Mouse (Mus musculus) B cell, adult (primary cell): ENCODE data around the gene Emb. TPM values are rescaled to one million over a fixed set of nuclear protein-coding genes. Genes with fewer than 3 reads are reported as not detected.

Experiments used
- total RNA-seq: library from RNA; stranded (reverse); gene quantifications from 4 replicates; pipeline ENCODE4 v1.2.4, GENCODE M21; 2023; ENCODE audit not compliant: inconsistent age

The Emb gene
- 12.6 to 17.4 TPM (median 14.8 TPM) in 4 replicates for total RNA-seq

DNA sequence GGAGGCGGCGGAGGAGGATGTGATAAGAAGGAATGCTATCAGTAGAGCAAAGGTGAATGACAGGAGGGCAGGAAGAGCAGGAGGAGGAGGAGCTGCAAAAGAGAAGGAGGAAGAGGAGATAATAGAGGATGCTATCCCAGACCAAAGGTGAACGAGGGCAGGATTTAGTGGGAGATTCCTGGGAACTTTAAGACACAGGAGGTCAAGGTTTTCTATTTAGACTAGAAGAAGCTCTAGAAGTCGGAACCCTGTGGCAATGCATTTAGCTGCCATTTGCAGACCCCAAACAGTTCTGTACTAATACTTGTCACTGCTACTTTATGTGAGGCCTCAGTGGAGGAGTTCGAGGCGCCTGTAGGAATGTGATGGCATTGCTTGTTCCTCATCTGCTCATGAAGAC is at the start of gene Emb:
Emb (plus strand) TSS at position 301 of the 400 bp plus-strand sequence.

DNA sequence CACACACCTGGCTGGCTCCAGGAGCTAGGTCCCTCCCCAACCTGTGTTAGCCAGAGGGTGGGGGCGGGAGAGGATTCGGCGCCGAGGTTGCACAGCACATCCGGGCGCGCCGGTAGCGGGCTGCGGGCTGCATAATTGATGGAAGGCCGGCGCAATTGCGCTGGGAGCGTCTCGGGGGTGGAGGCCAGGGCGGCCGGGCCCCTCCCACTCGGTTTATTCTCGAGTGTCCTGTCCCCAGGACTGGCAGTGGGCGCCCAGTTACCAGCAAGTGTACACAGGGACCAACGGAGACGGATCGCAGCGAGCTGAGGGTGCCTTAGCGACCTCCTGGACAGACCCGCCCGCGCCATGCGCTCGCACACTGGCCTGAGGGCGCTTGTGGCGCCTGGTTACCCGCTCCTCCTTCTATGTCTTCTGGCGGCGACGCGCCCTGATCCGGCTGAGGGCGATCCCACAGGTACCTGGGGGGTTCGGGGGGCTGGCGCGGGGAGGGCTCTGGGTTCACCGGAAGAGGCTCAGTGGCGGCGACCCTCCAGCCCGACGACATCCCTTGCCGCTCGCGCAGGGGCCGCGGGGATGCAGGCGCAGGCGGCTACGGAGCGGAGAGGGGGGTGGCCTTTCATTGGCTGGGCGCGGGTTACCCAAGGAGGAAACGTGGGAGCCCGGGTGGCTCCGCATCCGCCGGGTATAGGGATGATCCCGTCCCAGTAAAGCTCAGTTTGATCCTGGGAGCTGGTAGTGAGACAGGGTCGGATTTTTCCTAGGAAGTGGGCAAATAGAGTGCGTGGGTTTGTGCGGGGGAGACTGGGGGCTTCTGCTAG is 12.4 kb downstream of the Emb start, which contains the start of gene Gm17509:
Gm17509 (minus strand) TSS at position 575 of the 821 bp plus-strand sequence.

Other genes with a start within 250 kb of the Emb start
- gene Parp8, start 183.0 kb upstream of the Emb start, total RNA-seq: 36.4 to 44.6 TPM (median 40.8 TPM) in 4 replicates
- 0.21 to 0.22 TPM in 2 of 4 replicates, not detected in the others for gene Gm17509, start 12.5 kb downstream of the Emb start, total RNA-seq